Mouse (Mus musculus) heart, embryonic 12.5 days (tissue): Measurements from ENCODE around the gene Tex33. TPM values are rescaled to one million over a fixed set of nuclear protein-coding genes. Genes with fewer than 3 reads are reported as not detected.
A peak's percentile ranks its signal among the peaks of the same experiment; 100 is the strongest.

Experiments used
- ATAC-seq: fragments of 200-750 bp; cut with Nextera tagmentation; 2 replicates; pipeline ENCODE4 v1.8.0; 2017; ENCODE audit warnings: moderate TSS enrichment, moderate library complexity; ENCODE audit not compliant: insufficient number of reproducible peaks, low FRiP score
- H3K27ac ChIP-seq: fragments of 300-500 bp; sonication (generic); 2 replicates; pipeline ENCODE4 v1.5.1; 2016; ENCODE audit warnings: mild to moderate bottlenecking, moderate library complexity; ENCODE audit not compliant: poor library complexity, severe bottlenecking
- H3K27me3 ChIP-seq: fragments of 300-500 bp; sonication (generic); replicated peaks from 2 replicates; pipeline ENCODE4 v1.6.1; 2016; ENCODE audit warnings: mild to moderate bottlenecking, moderate library complexity
- H3K36me3 ChIP-seq: fragments of 300-500 bp; sonication (generic); 2 replicates; pipeline ENCODE4 v1.6.1; 2016; ENCODE audit warnings: mild to moderate bottlenecking, moderate library complexity
- H3K4me1 ChIP-seq: fragments of 300-500 bp; sonication (generic); replicated peaks from 2 replicates; pipeline ENCODE4 v1.6.1; 2016; ENCODE audit warnings: mild to moderate bottlenecking
- H3K4me2 ChIP-seq: fragments of 300-500 bp; sonication (generic); 2 replicates; pipeline ENCODE4 v1.6.1; 2016; ENCODE audit warnings: mild to moderate bottlenecking, moderate library complexity
- H3K4me3 ChIP-seq: fragments of 300-500 bp; sonication (generic); 2 replicates; pipeline ENCODE4 v1.5.1; 2016; ENCODE audit warnings: mild to moderate bottlenecking
- H3K9ac ChIP-seq: fragments of 300-500 bp; sonication (generic); 2 replicates; pipeline ENCODE4 v1.6.1; 2016; ENCODE audit warnings: mild to moderate bottlenecking, moderate library complexity
- H3K9me3 ChIP-seq: fragments of 300-500 bp; sonication (generic); replicated peaks from 2 replicates; pipeline ENCODE4 v1.6.1; 2016; ENCODE audit warnings: mild to moderate bottlenecking, moderate library complexity
- WGBS: fragments of 180-500 bp; shearing (Covaris S2); methylation state at CpG from one replicate; pipeline ENCODE4 v1.1.7; 2016; 5-methylcytosine and 5-hydroxymethylcytosine counted together
- polyA plus RNA-seq: library from polyadenylated mRNA; unstranded; fragments of >200 nt; fragmentation: Nextera tagmentation; extraction: Ambion mirVana; gene quantifications from 2 replicates; pipeline ENCODE4 v1.2.1, GENCODE M21; 2016

Tex33 gene
- polyA plus RNA-seq, 1 experiment from 2014 or later = not detected

GRCm38 (mm10) chr15:78374204-78374603 is 21.5 kb downstream of the Tex33 start:
- ATAC-seq = no peak
- Histone ChIP-seq H3K27ac (no peak overlapping the region), H3K4me1 (peaks cover 2% of the 10 kb centered on the region), H3K9ac (no peak overlapping the region), H3K9me3 (peaks cover 3% of the 10 kb centered on the region), H3K27me3 (peaks cover 23% of the 10 kb centered on the region), H3K4me3 (no peak overlapping the region), H3K4me2 (no peak overlapping the region), H3K36me3 (no peaks in the 10 kb centered on the region)
- 63% methylated on average over 3 of the region's 3 CpGs for WGBS

GRCm38 (mm10) chr15:78372796-78373195 is 22.9 kb downstream of the Tex33 start:
- H3K9ac ChIP-seq = no peak overlapping the region
- peaks cover 28% of the 10 kb centered on the region for H3K27me3 ChIP-seq
- H3K36me3 ChIP-seq = no peaks in the 10 kb centered on the region
- peaks cover 5% of the 10 kb centered on the region for H3K4me1 ChIP-seq
- no peak overlapping the region for H3K4me2 ChIP-seq
- 67% methylated on average over 3 of the region's 3 CpGs for WGBS
- no peaks in the 10 kb centered on the region; the same call in 1 of the 2 replicates for H3K9me3 ChIP-seq
- no peak overlapping the region for H3K4me3 ChIP-seq
- no peak overlapping the region for H3K27ac ChIP-seq
- no peak for ATAC-seq

- peaks cover 5% of the 10 kb centered on the region for H3K4me1 ChIP-seq
- WGBS = 70% methylated on average over 1 of the region's 1 CpGs
- H3K36me3 ChIP-seq = no peaks in the 10 kb centered on the region
- H3K27ac ChIP-seq = no peak overlapping the region
- H3K4me2 ChIP-seq = no peak overlapping the region
- H3K27me3 ChIP-seq = peaks cover 42% of the 10 kb centered on the region
- no peak overlapping the region for H3K4me3 ChIP-seq
- H3K9me3 ChIP-seq = no peaks in the 10 kb centered on the region; the same call in 1 of the 2 replicates
- ATAC-seq = no peak
- H3K9ac ChIP-seq = no peak overlapping the region
Observed at GRCm38 (mm10) chr15:78369641-78370040, 26.1 kb downstream of the Tex33 start.

GRCm38 (mm10) chr15:78368926-78369346 is 26.8 kb downstream of the Tex33 start:
- H3K4me3 ChIP-seq = no peak overlapping the region
- ATAC-seq = peak; percentile 18; the same call in 1 of the 2 replicates
- 3% methylated on average over 8 of the region's 8 CpGs for WGBS
- H3K27ac ChIP-seq = no peak overlapping the region
- H3K9me3 ChIP-seq = no peaks in the 10 kb centered on the region; the same call in 1 of the 2 replicates
- H3K4me1 ChIP-seq = peaks cover 5% of the 10 kb centered on the region
- H3K4me2 ChIP-seq = no peak overlapping the region
- peaks cover 42% of the 10 kb centered on the region for H3K27me3 ChIP-seq
- H3K9ac ChIP-seq = no peak overlapping the region
- no peaks in the 10 kb centered on the region for H3K36me3 ChIP-seq

GRCm38 (mm10) chr15:78367811-78368210 is 27.9 kb downstream of the Tex33 start:
- Histone ChIP-seq H3K4me3 (no peak overlapping the region), H3K36me3 (no peaks in the 10 kb centered on the region), H3K4me1 (peaks cover 5% of the 10 kb centered on the region), H3K27me3 (peaks cover 42% of the 10 kb centered on the region), H3K9ac (no peak overlapping the region), H3K27ac (no peak overlapping the region), H3K4me2 (no peak overlapping the region), H3K9me3 (no peaks in the 10 kb centered on the region; the same call in 1 of the 2 replicates)
- ATAC-seq = no peak
- 63% methylated on average over 3 of the region's 3 CpGs for WGBS

- Histone ChIP-seq H3K27me3 (peaks cover 40% of the 10 kb centered on the region), H3K27ac (no peak overlapping the region), H3K9me3 (no peaks in the 10 kb centered on the region; the same call in 1 of the 2 replicates), H3K4me3 (no peak overlapping the region), H3K36me3 (no peaks in the 10 kb centered on the region), H3K9ac (no peak overlapping the region), H3K4me2 (no peak overlapping the region), H3K4me1 (peaks cover 5% of the 10 kb centered on the region)
- 79% methylated on average over 8 of the region's 8 CpGs for WGBS
- no peak for ATAC-seq
Observed at GRCm38 (mm10) chr15:78366875-78367274, 28.8 kb downstream of the Tex33 start.

GRCm38 (mm10) chr15:78365916-78366315 is 29.8 kb downstream of the Tex33 start:
- no peak for ATAC-seq
- peaks cover 39% of the 10 kb centered on the region for H3K27me3 ChIP-seq
- H3K9ac ChIP-seq = no peak overlapping the region
- no peak overlapping the region for H3K27ac ChIP-seq
- no peaks in the 10 kb centered on the region for H3K36me3 ChIP-seq
- peaks cover 5% of the 10 kb centered on the region for H3K4me1 ChIP-seq
- no peak overlapping the region for H3K4me3 ChIP-seq
- no peak overlapping the region for H3K4me2 ChIP-seq
- 75% methylated on average over 2 of the region's 2 CpGs for WGBS
- H3K9me3 ChIP-seq = peaks cover 2% of the 10 kb centered on the region; the same call in 1 of the 2 replicates

- H3K9ac ChIP-seq = no peak overlapping the region
- H3K27me3 ChIP-seq = peaks cover 8% of the 10 kb centered on the region; the same call in 1 of the 2 replicates
- H3K4me2 ChIP-seq = no peak overlapping the region
- no peak overlapping the region for H3K27ac ChIP-seq
- no peaks in the 10 kb centered on the region for H3K4me1 ChIP-seq
- WGBS = 83% methylated on average over 5 of the region's 5 CpGs
- ATAC-seq = no peak
- no peaks in the 10 kb centered on the region for H3K9me3 ChIP-seq
- H3K36me3 ChIP-seq = no peaks in the 10 kb centered on the region
- H3K4me3 ChIP-seq = no peak overlapping the region
Observed at GRCm38 (mm10) chr15:78355548-78355947, 40.2 kb downstream of the Tex33 start.

GRCm38 (mm10) chr15:78354958-78355357 is 40.8 kb downstream of the Tex33 start:
- Histone ChIP-seq H3K27ac (no peak overlapping the region), H3K4me2 (no peak overlapping the region), H3K27me3 (peaks cover 8% of the 10 kb centered on the region; the same call in 1 of the 2 replicates), H3K36me3 (no peaks in the 10 kb centered on the region), H3K9ac (no peak overlapping the region), H3K9me3 (no peaks in the 10 kb centered on the region), H3K4me3 (no peak overlapping the region), H3K4me1 (no peaks in the 10 kb centered on the region)
- 0% methylated on average over 1 of the region's 1 CpGs for WGBS
- ATAC-seq = no peak

- Histone ChIP-seq H3K4me2 (no peak overlapping the region), H3K36me3 (no peaks in the 10 kb centered on the region), H3K27me3 (peaks cover 8% of the 10 kb centered on the region), H3K9ac (no peak overlapping the region), H3K4me1 (no peaks in the 10 kb centered on the region), H3K27ac (no peak overlapping the region), H3K9me3 (no peaks in the 10 kb centered on the region), H3K4me3 (no peak overlapping the region)
- no peak for ATAC-seq
- 43% methylated on average over 3 of the region's 3 CpGs for WGBS
Observed at GRCm38 (mm10) chr15:78351586-78352165, 44.0 kb downstream of the Tex33 start.

GRCm38 (mm10) chr15:78344567-78344966 is 51.1 kb downstream of the Tex33 start:
- H3K9ac ChIP-seq = no peak overlapping the region
- WGBS = 86% methylated on average over 3 of the region's 3 CpGs
- no peak overlapping the region for H3K27ac ChIP-seq
- no peak overlapping the region for H3K4me3 ChIP-seq
- H3K4me2 ChIP-seq = no peak overlapping the region
- no peaks in the 10 kb centered on the region for H3K36me3 ChIP-seq
- no peaks in the 10 kb centered on the region; the same call in 1 of the 2 replicates for H3K27me3 ChIP-seq
- no peaks in the 10 kb centered on the region for H3K9me3 ChIP-seq
- ATAC-seq = no peak
- H3K4me1 ChIP-seq = no peaks in the 10 kb centered on the region

- Histone ChIP-seq H3K9ac (no peak overlapping the region), H3K4me1 (no peaks in the 10 kb centered on the region), H3K27me3 (peaks cover 4% of the 10 kb centered on the region; the same call in 1 of the 2 replicates), H3K27ac (no peak overlapping the region), H3K36me3 (no peaks in the 10 kb centered on the region), H3K9me3 (no peaks in the 10 kb centered on the region), H3K4me3 (no peak overlapping the region), H3K4me2 (no peak overlapping the region)
- WGBS = 17% methylated on average over 1 of the region's 1 CpGs
- no peak for ATAC-seq
Observed at GRCm38 (mm10) chr15:78343683-78344082, 52.0 kb downstream of the Tex33 start.
